Mouse (Mus musculus) CH12.LX (cell line): Measurements from ENCODE around the gene Ablim2. TPM values are rescaled to one million over a fixed set of nuclear protein-coding genes. Genes with fewer than 3 reads are reported as not detected.

ENCODE experiments used
- DNase-seq: peaks from one replicate; pipeline ENCODE4 v3.0.0-alpha.2; 2013; ENCODE audit errors: extremely low read depth
- H3K27ac ChIP-seq: 2 replicates; pipeline ENCODE4 v1.5.1; 2012; ENCODE audit warnings: low read depth, mild to moderate bottlenecking, control low read depth, moderate library complexity; ENCODE audit not compliant: insufficient read depth
- H3K27me3 ChIP-seq: replicated peaks from 2 replicates; pipeline ENCODE3; 2012; ENCODE audit warnings: inconsistent platforms
- H3K36me3 ChIP-seq, 2 experiments: replicated peaks in 1 of 2; 2 replicates each; pipeline versions ENCODE3 to v1.6.1; 2012; ENCODE audit warnings: inconsistent platforms in 1 of 2, low read length in 1 of 2, mild to moderate bottlenecking in 1 of 2, mixed read lengths in 1 of 2, moderate library complexity in 1 of 2; ENCODE audit not compliant: control insufficient read depth in 1 of 2, insufficient read depth in 1 of 2
- H3K4me1 ChIP-seq, 2 experiments: 2 replicates each; pipeline ENCODE4 v1.6.1; 2012; ENCODE audit warnings: inconsistent platforms in 1 of 2, moderate library complexity in 1 of 2; ENCODE audit not compliant: insufficient read depth in 2 of 2, control insufficient read depth in 1 of 2
- H3K4me2 ChIP-seq: 2 replicates; pipeline ENCODE4 v1.6.1; 2012; ENCODE audit warnings: low read depth, mild to moderate bottlenecking, control low read depth; ENCODE audit not compliant: poor library complexity, insufficient read depth, severe bottlenecking
- H3K4me3 ChIP-seq, 3 experiments: fragments of 150-350 bp in 1 of 3; sonication (generic) in 1 of 3; replicated peaks in 1 of 3; 2 replicates each; pipeline versions ENCODE3 to v1.5.1; 2011 to 2012; ENCODE audit warnings: low read depth in 2 of 3, low read length in 2 of 3, mild to moderate bottlenecking in 2 of 3, moderate library complexity in 2 of 3, control low read depth in 1 of 3, improper control_type of control experiment in 1 of 3, inconsistent platforms in 1 of 3, mixed read lengths in 1 of 3; ENCODE audit not compliant: poor library complexity in 1 of 3
- H3K79me2 ChIP-seq: replicated peaks from 2 replicates; pipeline ENCODE4 v1.6.1; 2012; ENCODE audit warnings: mild to moderate bottlenecking, moderate library complexity; ENCODE audit not compliant: control insufficient read depth, poor library complexity, insufficient read depth, severe bottlenecking; ENCODE audit errors: extremely low read depth
- H3K9ac ChIP-seq: 2 replicates; pipeline ENCODE4 v1.6.1; 2012; ENCODE audit warnings: low read depth, mild to moderate bottlenecking, control low read depth, moderate library complexity; ENCODE audit not compliant: insufficient read depth
- H3K9me3 ChIP-seq: replicated peaks from 2 replicates; pipeline ENCODE3; 2012; ENCODE audit warnings: low read length, inconsistent platforms, mixed read lengths
- E2F4 ChIP-seq: IDR thresholded peaks from 2 replicates; pipeline ENCODE4 v1.6.1; 2011; ENCODE audit warnings: low read depth, low read length, improper control_type of control experiment; ENCODE audit not compliant: insufficient replicate concordance
- ELF1 ChIP-seq: IDR thresholded peaks from 2 replicates; pipeline ENCODE4 v1.6.1; 2014; ENCODE audit warnings: low read depth, mild to moderate bottlenecking, inconsistent platforms, low read length, improper control_type of control experiment
- EP300 ChIP-seq: IDR thresholded peaks from 2 replicates; pipeline ENCODE4 v1.6.1; 2011; ENCODE audit warnings: low read length, improper control_type of control experiment
- ETS1 ChIP-seq: conservative IDR thresholded peaks from 2 replicates; pipeline ENCODE4 v1.6.1; 2012; ENCODE audit warnings: low read depth, mild to moderate bottlenecking, inconsistent platforms, low read length, improper control_type of control experiment, moderate library complexity
- IRF4 ChIP-seq: IDR thresholded peaks from 2 replicates; pipeline ENCODE4 v1.6.1; 2014; ENCODE audit warnings: low read depth, mild to moderate bottlenecking, inconsistent platforms, low read length, improper control_type of control experiment
- MAFK ChIP-seq: IDR thresholded peaks from 2 replicates; pipeline ENCODE4 v1.6.1; 2011; ENCODE audit warnings: low read length, improper control_type of control experiment; ENCODE audit not compliant: insufficient replicate concordance
- MAZ ChIP-seq: IDR thresholded peaks from 2 replicates; pipeline ENCODE4 v1.6.1; 2012; ENCODE audit warnings: low read depth, mild to moderate bottlenecking, inconsistent platforms, low read length, improper control_type of control experiment, moderate library complexity
- MEF2A ChIP-seq: IDR thresholded peaks from 2 replicates; pipeline ENCODE4 v1.6.1; 2014; ENCODE audit warnings: low read depth, mild to moderate bottlenecking, inconsistent platforms, low read length, improper control_type of control experiment, borderline replicate concordance
- SIN3A ChIP-seq: IDR thresholded peaks from 2 replicates; pipeline ENCODE4 v1.6.1; 2012; ENCODE audit warnings: low read length, improper control_type of control experiment, inconsistent platforms
- SMC3 ChIP-seq: IDR thresholded peaks from 2 replicates; pipeline ENCODE4 v1.6.1; 2011; ENCODE audit warnings: low read depth, low read length, improper control_type of control experiment
- TCF12 ChIP-seq: IDR thresholded peaks from 2 replicates; pipeline ENCODE4 v1.6.1; 2014; ENCODE audit warnings: low read depth, mild to moderate bottlenecking, inconsistent platforms, low read length, improper control_type of control experiment
- UBTF ChIP-seq: IDR thresholded peaks from 2 replicates; pipeline ENCODE4 v1.6.1; 2012; ENCODE audit warnings: low read depth, mild to moderate bottlenecking, inconsistent platforms, low read length, improper control_type of control experiment, moderate library complexity
- ZMIZ1 ChIP-seq: IDR thresholded peaks from 2 replicates; pipeline ENCODE4 v1.6.1; 2012; ENCODE audit warnings: low read depth, mild to moderate bottlenecking, inconsistent platforms, low read length, improper control_type of control experiment
- dilution Hi-C: fragments of 300-500 bp; cut with MboI; formaldehyde crosslinking; loops from 2 replicates; pipeline ENCODE4 v1.14.3; 2020; ENCODE audit warnings: low sequenced_read_pairs; ENCODE audit not compliant: extremely low pct_unique_long_range_greater_than_20kb, extremely low pct_ligation_motif_present
- in situ Hi-C: fragments of 300-500 bp; cut with MboI; formaldehyde crosslinking; loops from 3 replicates; pipeline ENCODE4 v1.14.3; 2019; ENCODE audit warnings: low sequenced_read_pairs, low pct_ligation_motif_present, low pct_unique_long_range_greater_than_20kb, mixed read lengths
- polyA plus RNA-seq: library from polyadenylated mRNA; unstranded; fragments of >175 nt; gene quantifications from 2 replicates; pipeline ENCODE4 v1.2.1, GENCODE M21; 2012; ENCODE audit warnings: low read depth; ENCODE audit not compliant: insufficient read length
- total RNA-seq, 2 experiments: library from RNA; depleted of rRNA; stranded (reverse); fragments of 300-350 nt in 1 of 2; fragments of >200 nt in 1 of 2; gene quantifications; 2 replicates each; pipeline ENCODE4 v1.2.3; 2012 to 2014

Ablim2 gene
- total and polyA plus RNA-seq, 3 experiments: 4.4 to 12.2 (median 11.0) TPM

DNA sequence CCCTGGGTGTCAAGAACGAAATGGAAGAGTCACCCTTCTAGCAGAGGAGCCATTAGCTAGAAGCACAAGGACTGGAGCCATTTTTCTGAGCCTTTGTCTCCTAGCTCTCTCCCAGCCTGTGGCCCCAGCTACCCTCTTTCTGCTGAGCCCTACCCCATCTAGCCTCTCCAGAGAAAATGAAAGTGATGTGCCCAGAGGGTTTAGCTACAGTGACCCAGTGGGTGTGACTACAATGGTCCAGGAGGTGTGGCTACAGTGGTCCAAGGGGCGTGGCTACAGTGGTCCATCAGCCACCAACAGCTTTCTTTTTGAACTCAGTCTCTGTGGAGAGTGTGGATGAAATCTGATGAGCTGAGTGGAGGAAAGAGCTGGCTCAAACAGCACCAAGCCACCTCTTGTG lies 81.6 kb downstream of the Ablim2 start (continued):
- TF ChIP-seq MAFK: no peak
- no peak for TF ChIP-seq SMC3
- TF ChIP-seq MAZ: no peak
- TF ChIP-seq ELF1: no peak
- TF ChIP-seq, all 38 proteins: peak for 3

DNA sequence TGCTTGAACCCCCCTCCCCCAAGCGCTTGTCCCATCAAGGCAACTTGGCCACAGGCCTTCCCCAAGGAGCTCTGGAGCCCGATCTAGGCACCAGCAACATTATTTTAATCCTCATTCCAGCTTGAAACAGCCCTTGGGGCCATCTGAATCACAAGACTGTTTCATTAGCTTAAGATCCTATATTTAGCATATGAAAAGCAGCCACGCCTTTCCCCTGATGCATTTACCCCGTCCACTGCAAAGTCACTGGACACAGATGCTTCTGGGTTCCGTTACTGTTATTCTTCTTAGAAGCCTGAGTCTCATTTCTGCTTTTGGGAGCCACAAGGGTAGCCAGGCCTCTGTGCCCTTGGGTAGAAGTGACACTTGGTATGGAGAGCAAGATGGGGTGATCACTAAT lies 93.8 kb downstream of the Ablim2 start:
- Histone ChIP-seq H3K36me3 (peaks cover 0 to 2% of the 10 kb centered on the region in 2 experiments), H3K27me3 (peaks cover 2% of the 10 kb centered on the region), H3K4me3 (no peak overlapping the region), H3K27ac (no peak overlapping the region), H3K79me2 (no peaks in the 10 kb centered on the region), H3K9ac (no peak overlapping the region), H3K4me1 (peaks cover 23 to 27% of the 10 kb centered on the region in 2 experiments)
- peak; percentile 27 for DNase-seq
- dilution Hi-C loops: no loop called here
- TF ChIP-seq EP300 (peak; percentile 37; the same call in 1 of the 2 replicates), MEF2A (peak; percentile 71), TCF12 (peak; percentile 40; the same call in 1 of the 2 replicates), IRF4 (no peak; the same call in 1 of the 2 replicates)
- TF ChIP-seq, all 38 proteins: peak for 3
- Histone ChIP-seq H3K9me3 (no peaks in the 10 kb centered on the region), H3K4me2 (no peak overlapping the region)
- in situ Hi-C loops: no loop called here

DNA sequence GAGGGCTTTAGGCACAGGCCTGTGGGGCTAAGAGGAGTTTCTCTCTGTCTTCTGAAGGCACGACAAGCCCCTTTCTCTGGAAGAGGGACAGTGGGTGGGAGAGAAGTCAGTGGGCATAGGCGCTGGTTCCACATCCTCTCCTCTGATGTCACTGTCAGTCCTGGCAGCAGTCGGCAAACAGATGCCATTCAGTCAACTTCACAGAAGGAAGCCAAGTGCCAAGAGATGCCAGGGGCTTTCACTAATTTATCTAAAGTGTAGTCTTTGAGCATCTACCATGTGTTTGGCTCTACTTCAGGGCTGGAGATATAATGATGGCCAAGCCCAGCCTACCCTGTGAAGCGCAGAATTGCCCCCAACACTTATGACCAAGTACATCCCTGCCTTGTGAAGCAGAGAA lies 95.8 kb downstream of the Ablim2 start:
- in situ Hi-C loops (no loop called here), dilution Hi-C loops (no loop called here)
- peaks cover 3% of the 10 kb centered on the region for H3K27me3 ChIP-seq
- H3K4me3 ChIP-seq: no peak overlapping the region
- peaks cover 0 to 2% of the 10 kb centered on the region in 2 experiments for H3K36me3 ChIP-seq
- H3K4me1 ChIP-seq: peaks cover 29 to 41% of the 10 kb centered on the region in 2 experiments
- no peak overlapping the region for H3K4me2 ChIP-seq
- H3K9ac ChIP-seq: no peak overlapping the region
- H3K79me2 ChIP-seq: no peaks in the 10 kb centered on the region
- H3K27ac ChIP-seq: no peak overlapping the region
- TF ChIP-seq UBTF: no peak
- no peak for TF ChIP-seq SIN3A
- TF ChIP-seq E2F4: no peak
- TF ChIP-seq ZMIZ1: no peak
- no peak for TF ChIP-seq MAZ
- no peak for TF ChIP-seq ETS1
- no peak for TF ChIP-seq SMC3
- H3K9me3 ChIP-seq: no peaks in the 10 kb centered on the region
- DNase-seq: no peak
